Mouse (Mus musculus): ENCODE results near the gene Ndufc1. TPM values are rescaled to one million over a fixed set of nuclear protein-coding genes. Genes with fewer than 3 reads are reported as not detected.

Gene Ndufc1
- total and polyA plus RNA-seq, 2 experiments from 2014 or later = 78.2 to 871 TPM

DNA sequence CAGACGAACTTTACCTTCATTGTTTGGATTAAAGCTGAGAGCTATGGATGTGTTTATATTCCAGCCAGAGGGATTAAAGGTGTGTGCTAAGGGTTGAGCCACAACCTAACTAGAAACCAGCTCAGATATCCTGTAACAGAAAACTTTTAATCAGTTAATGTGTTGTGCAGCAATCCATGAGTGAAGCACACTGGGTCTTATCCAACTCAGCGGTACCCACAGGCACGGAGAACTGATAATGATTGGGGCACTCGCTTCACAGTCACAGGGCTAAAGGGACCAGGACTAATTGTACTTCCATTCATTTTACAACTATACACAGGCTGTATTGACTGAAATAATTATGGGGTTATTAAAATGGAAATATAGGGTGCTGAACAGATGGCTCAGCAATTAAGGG is 41.9 kb downstream of the Ndufc1 start:
- Histone ChIP-seq H3K4me3 (ENCODE audit: low read depth, low read length) (no peak overlapping the region), H3K36me3 (ENCODE audit: insufficient read depth) (no peaks in the 10 kb centered on the region), H3K27me3 (ENCODE audit: insufficient read depth, low read length) (no peaks in the 10 kb centered on the region), H3K4me1 (ENCODE audit: insufficient read depth) (0 out of 2 replicates have a peak, but pooled peaks cover 6% of the 10 kb centered on the region), H3K27ac (ENCODE audit: low read depth, low read length) (no peak overlapping the region), H3K4me2 (ENCODE audit: low read depth) (no peak overlapping the region), H3K9ac (no peak overlapping the region), H3K9me3 (ENCODE audit: low read length) (no peaks in the 10 kb centered on the region)
- ATAC-seq = no peak
- no peak for TF ChIP-seq CTCF (IDR thresholded peaks at IDR 0.05; ENCODE audit: low read depth)
- no peak for DNase-seq
- WGBS = 38% methylated on average over 4 of the region's 4 CpGs

DNA sequence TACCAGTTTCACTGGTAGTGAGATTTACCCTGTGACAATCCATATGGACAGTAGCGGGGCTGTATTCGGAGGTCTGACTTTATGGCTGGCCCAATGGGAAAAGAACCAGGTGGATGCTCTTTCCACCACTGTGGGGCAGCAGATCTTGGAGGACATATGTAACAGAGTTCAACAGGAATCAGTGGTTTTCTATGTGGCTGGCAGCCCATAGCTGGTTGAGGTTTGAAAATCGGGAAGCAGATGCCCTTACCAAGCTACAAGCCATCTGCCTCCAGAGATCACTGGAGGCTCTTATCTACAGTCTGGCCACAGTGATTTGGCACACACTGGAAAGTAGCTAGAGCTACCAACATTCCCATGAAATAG is 43.3 kb downstream of the Ndufc1 start:
- Histone ChIP-seq H3K27ac (ENCODE audit: low read depth, low read length) (no peak overlapping the region), H3K27me3 (ENCODE audit: insufficient read depth, low read length) (no peaks in the 10 kb centered on the region; the same call in 1 of the 2 replicates), H3K4me1 (ENCODE audit: insufficient read depth) (0 out of 2 replicates have a peak, but pooled peaks cover 6% of the 10 kb centered on the region), H3K4me2 (ENCODE audit: low read depth) (peak overlapping the region; percentile 59), H3K9me3 (ENCODE audit: low read length) (no peaks in the 10 kb centered on the region), H3K4me3 (ENCODE audit: low read depth, low read length) (peak overlapping the region; percentile 32), H3K36me3 (ENCODE audit: insufficient read depth) (no peaks in the 10 kb centered on the region), H3K9ac (0 out of 2 replicates have a peak overlapping the region, but pooled peaks have one; percentile 26)
- no peak for TF ChIP-seq CTCF (IDR thresholded peaks at IDR 0.05; ENCODE audit: low read depth)
- DNase-seq (no peak), ATAC-seq (no peak; the same call in 1 of the 2 replicates)
- 10% methylated on average over 3 of the region's 3 CpGs for WGBS

DNA sequence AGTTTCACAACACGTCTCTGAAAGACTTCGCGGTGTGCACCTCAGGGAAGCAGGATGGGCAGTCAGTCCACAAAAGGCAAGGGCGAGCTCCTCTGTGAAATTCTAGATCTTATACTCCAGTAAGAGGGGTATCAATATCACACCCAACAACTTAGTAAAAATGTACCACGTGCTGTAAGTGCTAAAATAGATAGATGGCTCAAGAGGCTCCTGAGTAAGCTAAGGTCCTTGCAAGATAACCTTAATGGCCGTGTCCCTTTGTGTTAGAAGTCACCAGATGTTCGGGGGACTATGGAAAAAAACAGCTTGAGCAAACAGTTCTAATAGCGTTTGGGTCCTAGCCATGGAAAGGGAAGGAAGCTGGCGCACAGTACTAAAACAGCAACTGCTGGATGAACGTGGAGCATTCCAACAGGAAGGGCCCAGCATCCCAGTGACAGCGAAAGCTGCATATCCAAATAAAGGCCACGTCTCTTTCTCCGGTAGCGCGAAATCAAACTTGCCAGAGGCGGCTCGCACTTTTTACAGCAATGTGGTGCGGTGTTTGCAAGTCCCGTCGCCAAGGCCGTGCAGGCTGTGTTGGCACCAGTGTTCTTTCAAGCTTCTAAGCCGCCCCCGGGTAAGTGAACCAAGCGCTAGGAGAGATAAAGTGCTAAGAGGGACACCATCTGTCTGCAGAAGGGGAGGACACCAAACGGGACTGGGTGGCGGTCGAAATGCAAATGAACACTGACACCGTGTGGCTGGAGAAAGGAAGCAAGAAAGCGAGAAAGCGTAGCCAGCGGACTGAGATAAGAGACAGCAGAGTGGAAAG is 43.9 kb downstream of the Ndufc1 start:
- WGBS = 6% methylated on average over 31 of the region's 31 CpGs
- Histone ChIP-seq H3K27ac (ENCODE audit: low read depth, low read length) (no peak overlapping the region), H3K4me3 (ENCODE audit: low read depth, low read length) (peak overlapping the region; percentile 32), H3K27me3 (ENCODE audit: insufficient read depth, low read length) (no peaks in the 10 kb centered on the region; the same call in 1 of the 2 replicates), H3K36me3 (ENCODE audit: insufficient read depth) (no peaks in the 10 kb centered on the region), H3K4me2 (ENCODE audit: low read depth) (peak overlapping the region; percentile 59), H3K4me1 (ENCODE audit: insufficient read depth) (0 out of 2 replicates have a peak, but pooled peaks cover 6% of the 10 kb centered on the region), H3K9me3 (ENCODE audit: low read length) (no peaks in the 10 kb centered on the region), H3K9ac (0 out of 2 replicates have a peak overlapping the region, but pooled peaks have one; percentile 26)
- peak; percentile 90 for TF ChIP-seq CTCF (IDR thresholded peaks at IDR 0.05; ENCODE audit: low read depth)
- peak; percentile 87 for DNase-seq
- ATAC-seq = peak; percentile 95

DNA sequence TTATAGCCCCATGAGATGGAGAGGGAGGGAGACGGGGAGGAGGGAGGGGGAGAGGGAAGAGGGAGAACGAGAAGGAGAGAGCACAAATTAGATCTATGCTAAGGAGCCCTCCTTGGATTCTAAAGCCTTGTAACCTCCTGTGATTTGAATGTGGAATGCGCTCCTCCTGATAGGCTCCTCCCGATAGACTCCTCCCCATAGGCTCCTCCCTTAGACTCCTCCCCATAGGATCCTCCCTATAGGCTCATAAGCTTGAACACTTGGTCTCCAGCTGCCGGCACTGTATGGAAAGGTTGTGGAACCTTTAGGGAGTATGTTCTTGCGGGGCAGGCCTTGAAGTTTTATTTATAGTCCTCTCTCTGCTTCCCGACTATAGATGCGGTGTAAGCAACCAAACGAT is 47.7 kb downstream of the Ndufc1 start:
- Histone ChIP-seq H3K27me3 (ENCODE audit: insufficient read depth, low read length) (peaks cover 4% of the 10 kb centered on the region), H3K4me3 (ENCODE audit: low read depth, low read length) (no peak overlapping the region), H3K36me3 (ENCODE audit: insufficient read depth) (no peaks in the 10 kb centered on the region), H3K27ac (ENCODE audit: low read depth, low read length) (no peak overlapping the region), H3K4me2 (ENCODE audit: low read depth) (no peak overlapping the region), H3K9ac (no peak overlapping the region), H3K9me3 (ENCODE audit: low read length) (no peaks in the 10 kb centered on the region), H3K4me1 (ENCODE audit: insufficient read depth) (0 out of 2 replicates have a peak, but pooled peaks cover 12% of the 10 kb centered on the region)
- ATAC-seq = no peak
- WGBS = 28% methylated on average over 9 of the region's 9 CpGs
- DNase-seq = no peak
- TF ChIP-seq CTCF (IDR thresholded peaks at IDR 0.05; ENCODE audit: low read depth) = no peak

DNA sequence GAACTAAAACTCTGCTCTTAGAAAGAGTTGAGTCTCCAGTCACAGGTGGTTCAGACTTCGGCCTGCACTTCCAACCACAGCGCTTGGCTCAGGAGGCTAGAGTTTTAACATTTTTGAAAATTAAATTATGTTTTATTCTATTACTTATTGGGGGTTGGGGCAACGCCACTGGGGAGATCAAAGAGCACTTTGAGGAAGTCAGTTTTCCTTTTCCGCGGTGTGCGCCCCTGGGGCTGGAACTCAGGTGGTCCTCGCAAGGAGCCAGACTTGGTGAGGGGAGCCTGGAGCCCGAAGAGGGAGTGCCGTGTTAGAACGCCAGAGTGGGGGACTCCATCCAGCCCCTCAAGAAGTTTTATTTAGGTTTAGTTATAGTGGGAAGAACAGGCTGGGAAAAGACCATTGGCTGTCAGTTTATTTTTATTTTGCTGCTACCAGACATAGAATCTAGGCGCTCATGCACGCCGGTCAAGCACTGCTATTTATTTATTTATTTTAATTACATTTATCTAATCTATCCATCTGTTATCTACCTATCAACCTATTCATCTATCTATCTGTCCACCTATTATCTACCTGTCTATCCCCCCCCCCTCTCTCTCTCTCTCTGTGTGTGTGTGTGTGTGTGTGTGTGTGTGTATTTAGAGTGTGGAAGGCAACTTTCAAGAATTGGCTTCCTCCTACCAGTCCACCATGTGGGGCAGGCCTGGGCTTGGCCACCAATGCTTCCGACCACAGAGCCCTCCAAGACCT is 49.1 kb downstream of the Ndufc1 start:
- no peak for ATAC-seq
- no peak for TF ChIP-seq CTCF (IDR thresholded peaks at IDR 0.05; ENCODE audit: low read depth)
- no peaks in the 10 kb centered on the region for H3K36me3 ChIP-seq (ENCODE audit: insufficient read depth)
- WGBS = 37% methylated on average over 14 of the region's 14 CpGs
- H3K9ac ChIP-seq = no peak overlapping the region
- H3K27ac ChIP-seq (ENCODE audit: low read depth, low read length) = no peak overlapping the region
- 0 out of 2 replicates have a peak, but pooled peaks cover 9% of the 10 kb centered on the region for H3K4me1 ChIP-seq (ENCODE audit: insufficient read depth)
- DNase-seq = no peak
- H3K4me2 ChIP-seq (ENCODE audit: low read depth) = peak overlapping the region; percentile 68
- peaks cover 4% of the 10 kb centered on the region for H3K27me3 ChIP-seq (ENCODE audit: insufficient read depth, low read length)
- H3K9me3 ChIP-seq (ENCODE audit: low read length) = no peaks in the 10 kb centered on the region
- H3K4me3 ChIP-seq (ENCODE audit: low read depth, low read length) = peak overlapping the region; percentile 45; the same call in 1 of the 2 replicates

DNA sequence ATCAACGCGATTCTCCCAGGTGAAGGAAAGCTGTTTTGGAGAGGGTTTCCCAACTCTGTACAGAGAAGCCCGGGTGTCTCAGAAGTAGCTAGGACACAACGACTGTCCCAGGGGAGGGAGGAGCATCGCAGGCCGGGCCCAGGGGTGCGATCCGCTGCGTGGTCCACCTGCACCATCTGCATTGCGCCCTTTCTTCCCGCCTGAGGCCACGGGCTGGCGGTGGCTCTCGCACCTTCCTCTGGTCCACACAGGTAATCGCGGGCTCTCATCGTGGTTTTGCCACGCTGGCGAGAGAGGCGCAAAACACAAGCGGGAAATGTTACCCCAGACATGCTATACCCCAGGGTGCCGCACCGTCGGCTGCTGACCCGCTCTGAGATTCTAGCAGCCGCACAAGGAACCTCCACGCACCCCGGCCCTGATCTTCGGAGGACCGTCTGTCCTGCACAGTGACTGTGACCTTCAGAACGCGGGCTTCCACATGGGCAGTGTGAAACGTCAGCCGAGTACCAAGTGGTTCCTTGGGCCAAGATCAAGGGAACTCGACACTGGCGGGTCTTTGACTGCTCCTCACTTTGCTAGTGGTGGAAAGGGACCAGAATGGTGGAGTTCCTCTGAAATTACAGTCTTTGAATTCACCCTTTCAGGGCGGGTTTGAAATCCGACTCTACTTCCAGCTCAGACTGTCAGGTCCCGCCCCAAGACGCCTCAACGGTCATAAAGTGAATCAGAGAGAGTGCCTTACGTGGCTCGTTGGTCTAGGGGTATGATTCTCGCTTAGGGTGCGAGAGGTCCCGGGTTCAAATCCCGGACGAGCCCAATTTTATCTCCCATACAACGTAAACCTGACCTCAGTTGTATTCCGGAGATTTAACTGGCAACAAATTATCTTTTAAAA is 49.9 kb downstream of the Ndufc1 start:
- H3K9ac ChIP-seq = peak overlapping the region; percentile 43
- no peak for TF ChIP-seq CTCF (IDR thresholded peaks at IDR 0.05; ENCODE audit: low read depth)
- WGBS = 3% methylated on average over 50 of the region's 50 CpGs

More for the DNA sequence above, 49.9 kb downstream of the Ndufc1 start:
- H3K4me3 ChIP-seq (ENCODE audit: low read depth, low read length) = peak overlapping the region; percentile 45
- no peaks in the 10 kb centered on the region for H3K36me3 ChIP-seq (ENCODE audit: insufficient read depth)
- H3K27ac ChIP-seq (ENCODE audit: low read depth, low read length) = no peak overlapping the region
- H3K27me3 ChIP-seq (ENCODE audit: insufficient read depth, low read length) = peaks cover 4% of the 10 kb centered on the region
- H3K9me3 ChIP-seq (ENCODE audit: low read length) = no peaks in the 10 kb centered on the region
- 0 out of 2 replicates have a peak, but pooled peaks cover 7% of the 10 kb centered on the region for H3K4me1 ChIP-seq (ENCODE audit: insufficient read depth)
- H3K4me2 ChIP-seq (ENCODE audit: low read depth) = peak overlapping the region; percentile 68
- ATAC-seq (peak; percentile 69), DNase-seq (peak; percentile 79)
